Mouse (Mus musculus) bone marrow, adult 2 months (tissue): ENCODE results near the gene Eps15l1.

Experiments
- CTCF ChIP-seq: fragments of 200-500 bp; IDR thresholded peaks from 2 replicates; pipeline ENCODE4 v1.5.1; 2011; ENCODE audit warnings: low read length, control low read depth; ENCODE audit not compliant: control insufficient read depth, insufficient read depth
- POLR2A ChIP-seq: fragments of 200-500 bp; IDR thresholded peaks from 2 replicates; pipeline ENCODE4 v1.6.1; 2011; ENCODE audit warnings: low read depth, mild to moderate bottlenecking, control low read depth, low read length, borderline replicate concordance; ENCODE audit not compliant: control insufficient read depth

GRCm38 (mm10) chr8:72418073-72418472 is 3.2 kb downstream of the Eps15l1 start:
- TF ChIP-seq POLR2A: no peak
- TF ChIP-seq CTCF: no peak
